22 mouse cellular contexts compared by ENCODE assay signal in genomic region chr19:58140191-58140784, GRCm38 (mm10).
A peak's percentile ranks its signal among the peaks of the same experiment; 100 is the strongest.
DNase-seq lines count a peak whose midpoint lies in the region; ATAC-seq and TF ChIP-seq lines count a peak whose summit lies in the region.
"Had no signal": no experiment of that assay in that cellular context is flagged by ENCODE, and none has a peak within 500 bp of the region (broad histone marks: within the 10 kb centered on the region; RNA-seq: fewer than 3 reads in every experiment).

No protein-coding gene starts in this region.

- no peak overlapping the region; the same call in 1 of the 2 replicates for H3K4me2 ChIP-seq in hindbrain, embryonic 14.5 days (replicated peaks)
- no peak overlapping the region for H3K4me2 ChIP-seq in hindbrain, embryonic 11.5 days (replicated peaks; ENCODE audit: low read depth, low read length)
- no peak overlapping the region for H3K4me2 ChIP-seq in midbrain, embryonic 14.5 days (ENCODE audit: low read length)
- no peak overlapping the region for H3K4me2 ChIP-seq in midbrain, postnatal 0 days (ENCODE audit: low read depth, low read length, poor library complexity, severe bottlenecking)
- H3K4me2 ChIP-seq in forebrain, embryonic 14.5 days (ENCODE audit: low read length): no peak overlapping the region
- H3K4me2 ChIP-seq: embryonic facial prominence, embryonic 15.5 days; hindbrain, embryonic 15.5 days; kidney, embryonic 15.5 days; neural tube, embryonic 13.5 days had no signal

- H3K9ac ChIP-seq in hindbrain, embryonic 14.5 days: no peak overlapping the region
- H3K9ac ChIP-seq in hindbrain, embryonic 11.5 days (ENCODE audit: low read depth, low read length): no peak overlapping the region
- H3K9ac ChIP-seq in midbrain, embryonic 14.5 days (replicated peaks; ENCODE audit: low read length): no peak overlapping the region
- no peak overlapping the region for H3K9ac ChIP-seq in midbrain, postnatal 0 days (replicated peaks; ENCODE audit: low read length, poor library complexity, severe bottlenecking)
- no peak overlapping the region for H3K9ac ChIP-seq in forebrain, embryonic 14.5 days (ENCODE audit: low read length)
- H3K9ac ChIP-seq: embryonic facial prominence, embryonic 15.5 days; hindbrain, embryonic 15.5 days; kidney, embryonic 15.5 days; liver, embryonic 14.5 days; neural tube, embryonic 13.5 days had no signal

- ATAC-seq in hindbrain, embryonic 14.5 days (ENCODE audit: low FRiP score): no peak
- ATAC-seq in hindbrain, embryonic 11.5 days (ENCODE audit: low FRiP score): no peak
- ATAC-seq in midbrain, embryonic 14.5 days (ENCODE audit: low FRiP score, low TSS enrichment): no peak
- ATAC-seq in midbrain, postnatal 0 days (ENCODE audit: low FRiP score): no peak
- peak; percentile 72 for ATAC-seq in forebrain, embryonic 14.5 days
- ATAC-seq: intestine, postnatal 0 days had no signal

- no peak overlapping the region for H3K4me3 ChIP-seq in hindbrain, embryonic 14.5 days (replicated peaks; ENCODE audit: low read length)
- H3K4me3 ChIP-seq in hindbrain, embryonic 11.5 days (ENCODE audit: low read depth, low read length): no peak overlapping the region
- H3K4me3 ChIP-seq in midbrain, embryonic 14.5 days (replicated peaks; ENCODE audit: low read depth, low read length): no peak overlapping the region
- H3K4me3 ChIP-seq in midbrain, postnatal 0 days (ENCODE audit: low read depth, low read length): no peak overlapping the region
- H3K4me3 ChIP-seq in forebrain, embryonic 14.5 days (ENCODE audit: low read depth, low read length): no peak overlapping the region
- H3K4me3 ChIP-seq: embryonic facial prominence, embryonic 15.5 days; heart, embryonic 10.5 days; hindbrain, embryonic 15.5 days; kidney, embryonic 15.5 days; neural tube, embryonic 13.5 days had no signal

- peaks cover 9% of the 10 kb centered on the region; the same call in 1 of the 2 replicates for H3K4me1 ChIP-seq in hindbrain, embryonic 14.5 days (replicated peaks; ENCODE audit: control insufficient read depth, insufficient read depth, low read length)
- no peaks in the 10 kb centered on the region for H3K4me1 ChIP-seq in hindbrain, embryonic 11.5 days (replicated peaks; ENCODE audit: control insufficient read depth, insufficient read depth, low read length)
- no peaks in the 10 kb centered on the region; the same call in 1 of the 2 replicates for H3K4me1 ChIP-seq in midbrain, embryonic 14.5 days (ENCODE audit: control insufficient read depth, insufficient read depth, low read length)
- no peaks in the 10 kb centered on the region for H3K4me1 ChIP-seq in midbrain, postnatal 0 days (ENCODE audit: insufficient read depth, low read length)
- peaks cover 8% of the 10 kb centered on the region; the same call in 1 of the 2 replicates for H3K4me1 ChIP-seq in forebrain, embryonic 14.5 days (ENCODE audit: control insufficient read depth, insufficient read depth, low read length)

- no peaks in the 10 kb centered on the region for H3K36me3 ChIP-seq in hindbrain, embryonic 14.5 days (replicated peaks; ENCODE audit: control insufficient read depth, insufficient read depth)
- H3K36me3 ChIP-seq in hindbrain, embryonic 11.5 days (ENCODE audit: control insufficient read depth, insufficient read depth, low read length): no peaks in the 10 kb centered on the region
- H3K36me3 ChIP-seq in midbrain, embryonic 14.5 days (ENCODE audit: control insufficient read depth, insufficient read depth, low read length): no peaks in the 10 kb centered on the region
- no peaks in the 10 kb centered on the region for H3K36me3 ChIP-seq in midbrain, postnatal 0 days (ENCODE audit: insufficient read depth, low read length)
- no peaks in the 10 kb centered on the region for H3K36me3 ChIP-seq in forebrain, embryonic 14.5 days (ENCODE audit: control insufficient read depth, insufficient read depth, low read length)
- H3K36me3 ChIP-seq: embryonic facial prominence, embryonic 15.5 days; heart, embryonic 10.5 days; hindbrain, embryonic 15.5 days; kidney, embryonic 15.5 days; neural tube, embryonic 13.5 days had no signal

- H3K27me3 ChIP-seq in hindbrain, embryonic 14.5 days (ENCODE audit: control insufficient read depth, insufficient read depth, low read length): no peaks in the 10 kb centered on the region
- H3K27me3 ChIP-seq in hindbrain, embryonic 11.5 days (ENCODE audit: control insufficient read depth, insufficient read depth, low read length): no peaks in the 10 kb centered on the region
- H3K27me3 ChIP-seq in midbrain, embryonic 14.5 days (ENCODE audit: control insufficient read depth, insufficient read depth, low read length): no peaks in the 10 kb centered on the region
- no peaks in the 10 kb centered on the region for H3K27me3 ChIP-seq in midbrain, postnatal 0 days (ENCODE audit: insufficient read depth, low read length)
- H3K27me3 ChIP-seq in forebrain, embryonic 14.5 days (replicated peaks; ENCODE audit: control insufficient read depth, insufficient read depth, low read length): no peaks in the 10 kb centered on the region
- H3K27me3 ChIP-seq: CH12.LX; embryonic facial prominence, embryonic 15.5 days; kidney, embryonic 15.5 days had no signal

- DNase-seq in hindbrain, embryonic 14.5 days (ENCODE audit: low spot score): peak; percentile 39
- no peak for DNase-seq in hindbrain, embryonic 11.5 days (ENCODE audit: low spot score)
- DNase-seq in midbrain, embryonic 14.5 days: peak; percentile 59
- no peak for DNase-seq in midbrain, postnatal 0 days (ENCODE audit: low spot score)
- DNase-seq in forebrain, embryonic 14.5 days (ENCODE audit: low spot score): peak; percentile 73
- DNase-seq in yolk sac, embryonic 10.5 days (ENCODE audit: low spot score): peak; percentile 9
- no peak for DNase-seq in ovary, postnatal 10 days (ENCODE audit: low spot score)
- no peak for DNase-seq in thymus, postnatal 10 days (ENCODE audit: low spot score in 2 of 2)
- DNase-seq: adrenal gland, postnatal 36 days; cerebellum, adult 8-10 months; gastrocnemius, postnatal 36 days; layer of hippocampus, postnatal 36 days; right cerebral cortex, postnatal 25 days had no signal

- TF ChIP-seq CTCF in midbrain, postnatal 0 days (IDR thresholded peaks at IDR 0.05): no peak

- H3K9me3 ChIP-seq in hindbrain, embryonic 14.5 days (ENCODE audit: control insufficient read depth, low read length): no peaks in the 10 kb centered on the region
- H3K9me3 ChIP-seq in hindbrain, embryonic 11.5 days (ENCODE audit: control insufficient read depth, low read length): no peaks in the 10 kb centered on the region
- H3K9me3 ChIP-seq in midbrain, embryonic 14.5 days (ENCODE audit: control insufficient read depth, low read length): no peaks in the 10 kb centered on the region
- H3K9me3 ChIP-seq in midbrain, postnatal 0 days (ENCODE audit: low read length): no peaks in the 10 kb centered on the region
- no peaks in the 10 kb centered on the region for H3K9me3 ChIP-seq in forebrain, embryonic 14.5 days (replicated peaks; ENCODE audit: control insufficient read depth, low read length)
- H3K9me3 ChIP-seq: embryonic facial prominence, embryonic 15.5 days; heart, embryonic 10.5 days; hindbrain, embryonic 15.5 days; kidney, embryonic 15.5 days; neural tube, embryonic 13.5 days had no signal

- H3K27ac ChIP-seq in hindbrain, embryonic 14.5 days: no peak overlapping the region
- no peak overlapping the region for H3K27ac ChIP-seq in hindbrain, embryonic 11.5 days (ENCODE audit: low read depth, low read length)
- no peak overlapping the region for H3K27ac ChIP-seq in midbrain, embryonic 14.5 days (replicated peaks; ENCODE audit: low read depth, low read length)
- no peak overlapping the region for H3K27ac ChIP-seq in midbrain, postnatal 0 days (ENCODE audit: low read depth, low read length)
- no peak overlapping the region for H3K27ac ChIP-seq in forebrain, embryonic 14.5 days (ENCODE audit: low read depth, low read length)
- H3K27ac ChIP-seq: embryonic facial prominence, embryonic 15.5 days; heart, embryonic 10.5 days; hindbrain, embryonic 15.5 days; kidney, embryonic 15.5 days; liver, embryonic 14.5 days; neural tube, embryonic 13.5 days; stomach, postnatal 0 days had no signal

- 35% methylated on average over 13 of the region's 13 CpGs for WGBS in hindbrain, embryonic 14.5 days
- WGBS in hindbrain, embryonic 11.5 days: 48% methylated on average over 13 of the region's 13 CpGs
- 50% methylated on average over 13 of the region's 13 CpGs for WGBS in midbrain, embryonic 14.5 days
- 38% methylated on average over 13 of the region's 13 CpGs for WGBS in midbrain, postnatal 0 days
- WGBS in forebrain, embryonic 14.5 days: 3% methylated on average over 13 of the region's 13 CpGs

Comparison
In these comparisons a context has a peak if more than half of its experiments do, and no peak if none do; other contexts are left out.
1. DNase-seq: peak in hindbrain, embryonic 14.5 days (single experiment), midbrain, embryonic 14.5 days (single experiment), forebrain, embryonic 14.5 days (single experiment) and yolk sac, embryonic 10.5 days (single experiment); none in hindbrain, embryonic 11.5 days (single experiment), midbrain, postnatal 0 days (single experiment), ovary, postnatal 10 days (single experiment) and thymus, postnatal 10 days (0 of 2).